Mouse (Mus musculus) stomach, postnatal 0 days (tissue): ENCODE measurements around the gene Iqschfp.

Source experiments
- CTCF ChIP-seq: IDR thresholded peaks from 2 replicates; pipeline ENCODE4 v1.5.1; 2016; ENCODE audit warnings: antibody characterized with exemption, low read depth, mild to moderate bottlenecking, moderate library complexity
- EP300 ChIP-seq: optimal IDR thresholded peaks from 2 replicates; pipeline ENCODE3; 2016; ENCODE audit warnings: antibody characterized with exemption

GRCm38 (mm10) chr3:67931181-67931580 lies 39.1 kb downstream of the Iqschfp start:
- TF ChIP-seq EP300 (no peak), CTCF (no peak)
